Mouse (Mus musculus): Measurements from ENCODE around the gene Prkaca.

GRCm38 (mm10) chr8:83990170-83990569 lies 17.4 kb downstream of the Prkaca start:
- TF ChIP-seq CTCF (IDR thresholded peaks at IDR 0.05; ENCODE audit: control insufficient read depth, insufficient read depth, insufficient replicate concordance, low read depth, low read length) = no peak
- no peak for TF ChIP-seq POLR2A (IDR thresholded peaks at IDR 0.05; ENCODE audit: control insufficient read depth, low read depth, low read length)

Data from testis, adult 2 months (tissue).